Mouse (Mus musculus): ENCODE measurements at regions not wholly inside any gene's neighbourhood (a gene's known extent, or its start where the extent isn't known, plus 50 kb on each side); places are given as distances from the start of the nearest gene placed in this dataset.

DNA sequence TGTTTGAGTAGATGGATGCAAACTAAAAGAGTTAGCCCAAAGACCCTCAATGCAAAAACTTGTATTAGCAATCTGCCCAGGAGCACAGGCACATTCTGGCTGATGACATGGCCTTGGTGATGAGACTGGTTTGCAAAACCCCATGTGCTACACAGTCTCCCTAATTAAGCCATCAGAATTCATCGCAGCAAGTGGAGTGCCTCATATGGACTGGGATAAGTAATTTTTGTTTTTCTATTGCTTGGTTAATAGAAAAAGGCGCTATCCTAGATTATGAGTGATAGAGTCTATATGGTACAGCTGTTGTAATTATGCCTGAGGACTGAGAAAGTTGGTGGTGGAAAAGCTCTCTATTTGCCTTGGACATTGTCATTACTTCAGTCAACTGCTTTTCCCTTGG, 155.2 kb upstream of the Robo1 start:
- no peak for DNase-seq (ENCODE audit: low read depth, low spot score)

DNA sequence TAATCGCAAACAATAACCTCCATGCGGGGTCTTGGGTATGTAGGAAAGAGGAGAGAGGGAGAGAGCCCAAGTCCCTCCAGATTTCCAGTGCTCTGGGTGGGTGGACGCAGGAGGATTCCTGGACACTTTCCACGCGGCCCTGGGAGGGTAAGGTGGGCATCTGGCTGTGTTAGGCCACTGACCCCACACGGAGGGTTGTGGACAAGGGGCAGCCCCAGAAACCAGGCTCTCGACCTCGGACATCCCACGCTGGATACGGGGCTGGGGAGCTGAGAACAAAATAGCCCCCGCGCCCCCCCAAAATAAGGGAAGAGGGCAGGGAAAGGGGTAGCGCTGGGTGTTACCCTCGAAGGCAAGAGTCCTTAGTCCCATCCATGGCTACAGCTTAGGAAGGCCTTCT, 150.2 kb upstream of the Robo1 start:
- DNase-seq (ENCODE audit: low read depth, low spot score) = no peak

DNA sequence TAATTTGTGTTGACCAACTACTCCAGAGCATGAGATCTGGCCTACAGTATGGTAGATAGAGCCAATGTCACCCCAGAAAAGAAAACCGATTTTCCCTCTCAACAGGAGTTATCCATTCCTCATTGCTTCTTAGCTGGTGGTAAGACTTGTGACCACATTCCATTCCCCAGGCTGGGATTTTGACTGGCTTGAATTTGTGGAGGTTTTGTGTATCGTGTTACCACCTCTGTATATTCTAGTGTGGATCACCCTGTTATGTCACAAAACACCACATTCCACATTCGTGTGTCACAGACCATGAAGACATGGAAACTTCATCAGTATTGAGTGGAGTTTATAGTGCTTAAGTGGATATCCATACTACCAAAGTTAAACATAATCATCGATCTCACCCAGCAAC, 148.7 kb upstream of the Robo1 start:
- no peak for DNase-seq (ENCODE audit: low read depth, low spot score)

DNA sequence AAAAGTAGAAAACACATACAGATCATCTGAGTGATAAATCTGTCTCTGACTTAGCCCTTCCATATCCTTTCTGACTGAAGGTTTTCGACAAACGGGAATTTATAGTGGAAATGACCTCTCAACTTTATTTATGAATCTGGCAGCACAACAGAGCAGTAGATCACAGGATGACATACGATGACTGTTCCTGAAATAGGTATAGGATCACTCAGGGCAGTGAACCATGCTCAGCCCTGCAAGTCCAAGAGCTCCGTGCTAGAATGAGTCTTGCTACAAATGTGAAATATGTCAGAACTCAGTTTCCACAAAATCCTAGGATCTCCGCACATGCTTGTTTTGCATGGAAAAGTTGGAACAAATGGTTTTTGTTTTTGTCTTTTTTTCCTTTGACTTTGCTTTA, 132.4 kb upstream of the Robo1 start:
- DNase-seq (ENCODE audit: low read depth, low spot score) = no peak

DNA sequence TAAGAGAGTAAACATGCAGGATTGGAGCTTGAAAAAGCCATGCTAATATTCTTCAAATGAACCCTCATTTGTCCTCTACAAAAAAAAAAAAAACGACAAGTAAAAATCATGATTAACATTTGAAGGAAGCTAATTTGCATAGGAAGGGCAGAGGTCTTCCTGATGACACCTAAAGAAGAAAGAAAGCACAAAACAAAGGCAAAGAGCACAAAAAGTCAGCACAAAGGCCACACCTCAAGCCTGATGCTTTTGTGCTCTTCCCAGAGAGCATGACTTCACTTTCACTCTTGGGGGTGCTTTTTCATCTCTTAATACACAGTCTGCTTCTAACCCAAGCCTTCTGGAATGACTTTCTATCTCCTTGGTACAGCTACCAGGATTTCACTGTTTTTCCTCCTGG, 113.8 kb upstream of the Robo1 start:
- DNase-seq (ENCODE audit: low read depth, low spot score) = no peak

DNA sequence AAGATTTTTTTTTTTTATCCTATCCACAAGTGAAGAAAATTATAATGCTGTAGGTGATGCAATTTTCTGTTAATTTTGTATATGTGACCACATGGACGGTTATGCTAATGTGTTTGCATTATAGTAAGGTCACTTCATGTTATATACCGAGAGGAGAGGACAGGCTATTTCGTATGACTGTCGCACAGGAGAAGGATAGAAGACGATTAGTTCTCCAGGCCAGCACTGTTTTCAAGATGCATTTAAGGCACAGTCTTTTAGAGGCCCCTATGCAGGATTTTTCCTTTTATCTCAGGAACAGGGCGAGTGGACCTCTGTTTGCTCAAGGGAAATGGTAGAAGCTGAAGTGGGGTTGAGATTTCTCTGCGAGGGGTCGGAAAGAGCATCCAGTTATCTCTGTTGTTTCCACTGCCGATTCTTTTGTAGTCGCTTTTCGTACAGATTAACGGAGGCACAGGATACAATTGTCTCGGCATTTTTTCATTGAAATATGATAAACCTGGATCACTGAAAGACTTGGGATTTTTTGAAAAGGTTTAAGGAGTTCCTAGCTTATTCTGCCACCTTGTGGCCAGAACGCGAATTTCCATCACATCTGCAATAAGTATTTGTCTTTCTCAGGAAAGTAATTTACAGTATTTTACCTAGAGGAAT, 92.6 kb upstream of the Robo1 start:
- no peak for DNase-seq (ENCODE audit: low read depth, low spot score)

DNA sequence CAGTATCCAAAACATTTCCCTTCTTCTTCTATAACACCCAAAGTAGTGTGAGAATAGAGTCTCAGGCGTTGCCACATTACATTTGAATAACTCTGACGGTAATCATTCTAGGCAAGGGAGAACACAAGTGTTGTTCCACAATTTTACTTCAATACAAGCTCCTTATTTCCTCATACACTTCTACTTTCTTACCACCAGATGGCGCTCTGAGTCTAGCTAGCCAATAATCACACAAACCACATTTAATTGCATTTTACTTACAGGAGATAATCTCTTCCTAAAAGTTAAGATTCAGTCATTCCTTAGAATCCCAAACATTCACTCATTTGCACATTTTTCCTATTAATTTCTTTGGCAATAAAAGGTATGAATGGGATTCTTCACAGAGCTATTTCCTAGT, 90.1 kb upstream of the Robo1 start:
- DNase-seq (ENCODE audit: low read depth, low spot score) = peak; percentile 37

DNA sequence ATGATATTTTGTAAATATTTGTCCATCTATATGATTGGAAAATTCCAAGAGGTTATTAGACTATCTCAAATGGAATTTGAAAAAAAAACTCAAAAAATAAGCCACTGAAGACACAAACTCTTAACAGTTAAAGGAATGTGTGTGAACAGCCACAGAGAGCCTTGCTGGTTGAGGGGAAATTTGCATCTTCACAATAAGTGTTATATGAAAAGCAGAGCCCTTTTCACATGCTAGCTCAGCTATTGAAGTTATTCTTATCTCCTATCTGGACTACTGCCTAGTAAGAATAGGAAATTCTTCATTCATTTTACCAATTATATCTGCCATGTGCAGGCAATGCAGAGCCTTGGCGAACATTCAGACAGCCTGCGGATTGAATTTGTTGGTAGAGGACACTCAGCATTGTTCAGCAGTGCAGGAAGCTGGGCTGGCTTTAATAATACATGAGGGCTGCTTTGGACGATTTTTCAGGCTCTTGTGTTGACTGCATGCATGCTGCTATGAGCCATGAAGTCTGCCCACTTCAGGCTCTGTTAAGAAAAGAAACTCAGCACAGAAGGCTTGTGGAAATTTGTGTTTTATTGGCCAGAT, 86.1 kb upstream of the Robo1 start:
- no peak for DNase-seq (ENCODE audit: low read depth, low spot score)

DNA sequence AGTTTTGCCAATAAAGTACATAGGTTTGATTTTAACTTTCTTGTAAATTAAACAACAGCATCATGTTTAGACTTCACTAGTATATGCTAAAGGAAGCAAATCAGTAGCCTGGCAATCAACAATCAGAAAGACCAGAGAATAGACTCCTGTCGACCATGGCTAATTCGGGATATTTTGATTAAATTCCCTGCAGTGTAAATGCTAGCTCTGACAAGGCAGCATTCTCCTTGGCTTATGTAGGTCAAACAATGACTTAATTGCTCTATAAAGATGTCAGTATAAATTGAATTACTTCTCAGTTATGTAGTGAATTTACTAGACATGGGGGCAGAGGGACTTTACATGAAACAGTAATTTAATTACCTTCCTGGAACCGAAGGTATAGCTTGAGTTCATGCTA, 84.2 kb upstream of the Robo1 start:
- no peak for DNase-seq (ENCODE audit: low read depth, low spot score)

DNA sequence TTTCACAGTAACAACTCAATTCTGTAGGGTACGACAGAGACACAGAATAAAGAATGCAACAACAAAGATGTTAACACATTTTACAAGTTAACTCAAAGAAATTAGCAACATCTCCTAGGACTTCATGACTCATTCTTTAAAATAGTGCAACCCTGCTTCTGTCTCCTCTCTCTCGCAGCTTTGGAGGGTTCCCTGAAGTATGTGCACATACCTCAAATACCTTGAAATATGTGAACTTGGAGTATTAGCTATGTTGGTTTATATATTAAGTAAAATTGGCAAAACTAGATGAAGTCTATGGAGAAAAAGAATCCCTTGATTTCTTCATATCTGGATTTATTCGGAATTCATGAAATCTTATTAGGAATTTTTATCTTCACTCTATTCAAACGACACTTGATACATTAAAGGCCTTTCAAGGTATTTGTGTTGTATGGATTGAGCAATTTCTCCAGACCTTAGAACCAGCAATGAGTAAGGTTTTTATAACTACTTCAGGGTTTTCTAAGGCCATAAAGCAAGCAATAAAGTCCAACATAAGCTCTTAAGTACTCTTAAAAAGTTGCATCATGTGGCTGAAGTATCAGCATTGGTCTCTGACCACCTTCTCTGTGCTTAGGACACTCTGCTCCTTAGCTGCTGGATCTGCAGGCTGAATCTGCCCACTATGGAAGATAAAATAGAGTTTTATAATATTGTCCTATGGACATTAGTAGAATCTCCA, 82.8 kb upstream of the Robo1 start:
- DNase-seq (ENCODE audit: low read depth, low spot score) = no peak

DNA sequence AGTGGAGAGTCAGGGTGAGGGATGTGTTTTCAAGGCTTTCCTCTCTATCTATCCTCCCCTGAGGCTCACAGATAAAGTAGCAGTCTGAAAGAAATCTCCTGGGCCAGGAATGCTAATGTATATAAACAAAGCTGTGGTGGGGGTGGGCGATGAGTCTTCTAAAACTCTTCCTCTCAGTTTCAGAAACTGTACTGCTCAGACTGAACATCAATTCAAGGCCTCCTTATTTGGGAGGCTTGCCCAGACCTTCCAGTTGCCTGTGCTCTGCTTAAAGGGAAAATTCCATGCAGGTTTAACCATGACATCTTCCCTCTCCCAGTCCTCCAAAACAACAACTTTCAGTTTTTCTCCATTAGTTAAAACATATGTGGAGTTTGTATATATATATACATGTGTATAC, 73.7 kb upstream of the Robo1 start:
- no peak for DNase-seq (ENCODE audit: low read depth, low spot score)

DNA sequence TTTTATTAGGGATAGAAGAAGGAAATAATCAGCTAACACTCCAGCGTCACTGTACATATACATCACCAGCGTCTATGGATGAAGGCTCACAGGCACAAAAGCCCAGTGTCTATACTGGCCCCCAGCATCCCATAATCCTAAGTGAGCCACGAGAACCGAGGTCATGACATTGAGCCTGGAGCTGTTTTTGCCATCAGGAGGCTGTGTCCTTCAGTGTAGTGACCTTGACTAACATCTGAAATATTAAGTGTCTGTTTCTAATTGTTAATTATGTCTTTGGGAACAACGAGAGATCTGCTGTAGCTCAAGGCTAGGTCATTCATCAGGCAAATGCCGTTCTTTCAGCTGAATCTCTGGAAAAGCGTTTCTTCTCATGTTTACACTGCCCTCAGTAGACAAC, 68.5 kb upstream of the Robo1 start:
- DNase-seq (ENCODE audit: low read depth, low spot score) = no peak

DNA sequence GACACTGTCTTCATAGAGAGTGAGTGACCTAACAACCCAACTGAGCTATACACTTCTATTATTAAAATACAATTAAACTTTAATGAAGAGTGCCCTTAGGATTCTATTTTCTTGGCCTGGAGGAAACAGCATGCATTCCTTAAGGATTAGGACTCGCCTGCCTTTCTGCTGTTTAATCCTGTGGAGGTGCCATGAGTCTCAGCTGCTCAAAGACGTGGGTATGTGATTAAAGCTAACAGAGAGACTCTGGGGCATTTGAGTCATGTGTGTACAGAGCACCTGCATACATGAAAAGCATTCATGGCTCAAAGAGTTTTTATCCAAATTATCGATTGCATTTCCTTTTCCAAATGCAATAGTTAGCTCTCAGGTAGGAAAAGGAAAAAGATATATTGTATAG, 51.7 kb upstream of the Robo1 start:
- DNase-seq (ENCODE audit: low read depth, low spot score) = no peak
